Mouse (Mus musculus): ENCODE results near the gene Ifrd2.

DNA sequence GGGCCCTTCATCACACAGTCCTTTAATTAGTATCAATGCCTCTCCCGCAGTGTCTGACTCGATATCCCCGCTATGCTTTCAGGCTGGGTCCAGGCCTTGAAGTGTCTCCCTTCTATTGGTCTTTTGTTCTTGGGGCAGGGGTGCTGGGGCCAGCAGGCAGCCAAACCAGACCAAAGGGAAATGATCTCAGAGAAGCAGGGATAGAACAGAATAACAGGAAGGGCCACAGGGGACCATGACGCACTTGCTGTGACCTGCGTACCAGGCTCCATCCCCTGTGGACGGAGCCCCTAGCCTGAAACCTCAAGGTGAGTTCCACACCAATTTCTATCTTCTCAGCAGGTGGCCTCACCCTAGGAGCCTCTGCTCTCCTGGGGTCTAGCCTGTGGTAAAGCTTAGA is 30.7 kb downstream of the Ifrd2 start:
- TF ChIP-seq CTCF (IDR thresholded peaks at IDR 0.05; ENCODE audit: control insufficient read depth, insufficient read depth, insufficient replicate concordance, low read depth, low read length) (no peak), POLR2A (IDR thresholded peaks at IDR 0.05; ENCODE audit: control insufficient read depth, low read depth, low read length) (no peak)

Data from testis, adult 2 months (tissue).